Mouse (Mus musculus) forebrain, embryonic 11.5 days (tissue): Measurements from ENCODE around the gene Tbc1d1. TPM values are rescaled to one million over a fixed set of nuclear protein-coding genes. Genes with fewer than 3 reads are reported as not detected.

Experiments used
- ATAC-seq: fragments of 200-750 bp; cut with Nextera tagmentation; replicated peaks from 2 replicates; pipeline ENCODE4 v1.8.0; 2017; ENCODE audit warnings: moderate TSS enrichment; ENCODE audit not compliant: low FRiP score
- DNase-seq: peaks from one replicate; pipeline ENCODE4 v3.0.0-alpha.2; 2017; ENCODE audit warnings: low spot score
- H3K27ac ChIP-seq: fragments of 300-500 bp; sonication (generic); 2 replicates; pipeline ENCODE4 v1.5.1; 2014; ENCODE audit warnings: low read depth, low read length
- H3K27me3 ChIP-seq: fragments of 300-500 bp; sonication (generic); 2 replicates; pipeline ENCODE4 v1.6.1; 2014; ENCODE audit warnings: mild to moderate bottlenecking, low read length, mixed read lengths; ENCODE audit not compliant: control insufficient read depth, insufficient read depth
- H3K36me3 ChIP-seq: fragments of 300-500 bp; sonication (generic); 2 replicates; pipeline ENCODE4 v1.6.1; 2014; ENCODE audit warnings: mild to moderate bottlenecking, low read length, moderate library complexity, mixed read lengths; ENCODE audit not compliant: control insufficient read depth, insufficient read depth
- H3K4me1 ChIP-seq: fragments of 300-500 bp; sonication (generic); replicated peaks from 2 replicates; pipeline ENCODE4 v1.6.1; 2014; ENCODE audit warnings: low read length, mixed read lengths; ENCODE audit not compliant: control insufficient read depth, insufficient read depth
- H3K4me2 ChIP-seq: fragments of 300-500 bp; sonication (generic); 2 replicates; pipeline ENCODE4 v1.6.1; 2014; ENCODE audit warnings: low read depth, mild to moderate bottlenecking, low read length, moderate library complexity, mixed read lengths; ENCODE audit not compliant: severe bottlenecking
- H3K4me3 ChIP-seq: fragments of 300-500 bp; sonication (generic); 2 replicates; pipeline ENCODE4 v1.5.1; 2014; ENCODE audit warnings: low read depth, low read length
- H3K9ac ChIP-seq: fragments of 300-500 bp; sonication (generic); 2 replicates; pipeline ENCODE4 v1.6.1; 2014; ENCODE audit warnings: low read length
- H3K9me3 ChIP-seq: fragments of 300-500 bp; sonication (generic); 2 replicates; pipeline ENCODE4 v1.6.1; 2016; ENCODE audit warnings: low read length, mixed read lengths; ENCODE audit not compliant: control insufficient read depth
- WGBS: fragments of 180-500 bp; shearing (Covaris S2); extraction: QIAGEN DNeasy Blood & Tissue Kit; methylation state at CpG from one replicate; pipeline ENCODE4 v1.1.7; 2014; 5-methylcytosine and 5-hydroxymethylcytosine counted together
- polyA plus RNA-seq: library from polyadenylated mRNA; unstranded; fragments of >200 nt; fragmentation: Nextera tagmentation; extraction: Ambion mirVana; gene quantifications from 2 replicates; pipeline ENCODE4 v1.2.1, GENCODE M21; 2014

Gene Tbc1d1
- polyA plus RNA-seq, 1 experiment from 2014 or later = 27.9 TPM

DNA sequence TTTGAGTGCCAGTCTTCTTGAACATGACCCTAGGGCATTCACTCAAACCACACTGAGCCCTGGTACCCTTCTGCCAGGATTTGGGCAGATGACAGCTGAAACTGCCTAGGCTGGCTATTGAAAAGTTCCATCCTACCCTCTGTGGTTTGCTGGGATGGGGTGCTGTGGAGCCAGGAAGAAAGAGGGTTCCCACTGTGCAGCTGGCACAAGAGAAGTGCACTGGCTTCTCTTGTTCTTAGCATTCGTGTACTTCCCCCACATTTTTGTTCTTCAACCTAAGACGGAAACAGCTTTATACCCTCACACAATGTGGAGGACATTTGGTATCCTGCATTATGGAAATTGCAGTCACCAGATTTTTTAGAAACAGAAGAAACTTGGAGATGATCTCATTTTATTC, 9.7 kb downstream of the Tbc1d1 start:
- Histone ChIP-seq H3K4me2 (no peak overlapping the region), H3K9me3 (no peaks in the 10 kb centered on the region), H3K4me3 (no peak overlapping the region), H3K4me1 (no peaks in the 10 kb centered on the region), H3K36me3 (no peaks in the 10 kb centered on the region), H3K27me3 (no peaks in the 10 kb centered on the region; the same call in 1 of the 2 replicates), H3K9ac (no peak overlapping the region), H3K27ac (no peak overlapping the region)
- 52% methylated on average over 2 of the region's 2 CpGs for WGBS
- ATAC-seq = no peak
- DNase-seq = no peak

DNA sequence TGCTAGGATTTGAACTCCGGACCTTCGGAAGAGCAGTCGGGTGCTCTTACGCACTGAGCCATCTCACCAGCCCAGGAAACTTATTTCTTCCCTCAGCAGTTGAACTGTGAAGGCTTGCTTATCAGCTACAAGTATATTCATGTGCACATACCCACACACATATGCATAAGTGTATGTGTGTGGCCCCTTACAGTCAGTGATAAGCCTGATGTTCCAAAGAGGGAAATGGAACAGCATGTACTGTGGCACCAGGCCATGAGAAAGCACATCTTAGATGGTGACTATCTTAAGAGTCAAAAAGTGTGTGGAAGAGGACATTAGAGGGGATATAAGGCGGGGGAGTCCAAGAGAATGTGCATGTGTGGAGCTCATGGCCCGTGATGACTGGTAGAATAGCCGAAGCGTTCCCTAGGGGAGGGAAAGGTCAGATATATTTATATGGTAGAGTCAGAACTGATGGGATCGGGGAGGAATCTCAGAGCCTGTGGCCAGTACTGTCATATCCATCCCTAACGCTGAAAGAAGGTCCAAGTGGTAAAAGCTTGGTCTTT, 13.0 kb downstream of the Tbc1d1 start:
- no peaks in the 10 kb centered on the region for H3K36me3 ChIP-seq
- H3K9ac ChIP-seq = no peak overlapping the region
- ATAC-seq = no peak
- WGBS = 94% methylated on average over 10 of the region's 10 CpGs
- H3K27ac ChIP-seq = no peak overlapping the region
- no peaks in the 10 kb centered on the region for H3K4me1 ChIP-seq
- DNase-seq = no peak
- no peak overlapping the region for H3K4me3 ChIP-seq
- no peaks in the 10 kb centered on the region for H3K27me3 ChIP-seq
- H3K4me2 ChIP-seq = no peak overlapping the region
- no peaks in the 10 kb centered on the region for H3K9me3 ChIP-seq

DNA sequence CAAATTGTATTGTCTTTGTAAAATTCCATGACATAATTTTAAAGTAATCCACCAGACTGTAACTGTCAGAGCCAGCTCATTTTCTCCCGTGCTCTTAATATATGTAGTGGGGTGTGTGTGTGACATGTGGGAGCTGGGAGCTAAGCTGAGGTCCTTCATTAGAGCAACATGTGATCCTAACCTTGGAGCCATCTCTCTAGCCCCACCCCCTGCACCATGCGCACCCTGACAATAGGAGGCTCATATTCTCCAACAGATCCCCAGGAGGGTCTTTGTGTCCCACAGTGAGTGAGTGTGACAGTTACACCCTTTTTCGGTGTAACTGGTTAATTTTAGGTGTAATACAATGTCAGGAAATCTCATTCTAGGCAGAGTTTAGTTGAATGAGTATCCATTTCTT, 16.8 kb downstream of the Tbc1d1 start:
- ATAC-seq (no peak), DNase-seq (no peak)
- no peaks in the 10 kb centered on the region for H3K27me3 ChIP-seq
- H3K9ac ChIP-seq = no peak overlapping the region
- no peaks in the 10 kb centered on the region for H3K9me3 ChIP-seq
- H3K27ac ChIP-seq = no peak overlapping the region
- no peak overlapping the region for H3K4me3 ChIP-seq
- H3K4me2 ChIP-seq = no peak overlapping the region
- H3K4me1 ChIP-seq = no peaks in the 10 kb centered on the region
- H3K36me3 ChIP-seq = no peaks in the 10 kb centered on the region
- WGBS = 86% methylated on average over 3 of the region's 3 CpGs

DNA sequence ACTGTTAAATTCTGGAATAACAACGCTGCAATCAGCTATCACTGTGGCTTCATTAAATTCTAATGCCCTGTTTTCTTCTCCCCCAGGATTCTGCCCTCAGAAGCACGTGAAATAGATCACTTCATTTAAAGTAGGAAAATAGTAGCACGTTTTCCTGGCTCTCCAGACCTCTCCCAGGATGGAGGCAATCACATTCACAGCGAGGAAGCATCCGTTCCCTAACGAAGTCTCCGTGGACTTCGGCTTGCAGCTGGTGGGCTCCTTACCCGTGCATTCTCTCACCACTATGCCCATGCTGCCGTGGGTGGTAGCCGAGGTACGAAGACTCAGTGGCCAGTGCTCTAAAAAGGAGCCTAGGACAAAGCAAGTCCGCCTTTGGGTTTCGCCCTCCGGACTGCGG, 17.2 kb downstream of the Tbc1d1 start:
- H3K27ac ChIP-seq = no peak overlapping the region
- DNase-seq = no peak
- no peaks in the 10 kb centered on the region for H3K9me3 ChIP-seq
- 77% methylated on average over 16 of the region's 16 CpGs for WGBS
- H3K4me2 ChIP-seq = no peak overlapping the region
- no peak overlapping the region for H3K4me3 ChIP-seq
- no peak for ATAC-seq
- H3K4me1 ChIP-seq = no peaks in the 10 kb centered on the region
- H3K27me3 ChIP-seq = no peaks in the 10 kb centered on the region
- H3K9ac ChIP-seq = no peak overlapping the region
- no peaks in the 10 kb centered on the region for H3K36me3 ChIP-seq

DNA sequence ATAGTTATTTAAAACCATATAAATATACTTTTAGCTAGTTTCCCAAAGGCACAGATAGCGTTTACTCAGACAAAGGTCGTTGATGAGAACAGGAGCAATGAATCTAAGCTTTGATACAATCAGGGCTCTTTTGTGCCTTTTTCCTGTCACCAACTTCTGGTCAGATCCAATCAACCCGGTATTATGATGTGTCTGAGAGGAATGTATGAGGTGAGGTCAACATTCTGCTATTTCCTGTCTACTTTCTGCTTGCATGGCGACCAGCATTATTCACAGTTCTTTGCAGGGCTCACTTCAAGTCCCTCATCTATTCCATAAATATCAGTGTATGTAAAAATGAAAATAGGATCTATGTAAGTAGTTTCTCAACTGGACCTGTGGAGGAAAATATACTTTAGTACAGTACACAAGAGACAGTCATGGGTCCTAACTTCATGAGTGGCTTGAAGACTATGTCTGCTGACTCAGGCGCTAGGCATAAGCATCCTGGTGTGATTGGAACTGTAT, 18.4 kb downstream of the Tbc1d1 start:
- WGBS = 75% methylated on average over 5 of the region's 5 CpGs
- H3K4me3 ChIP-seq = no peak overlapping the region
- no peaks in the 10 kb centered on the region for H3K27me3 ChIP-seq
- ATAC-seq (no peak), DNase-seq (no peak)
- no peak overlapping the region for H3K4me2 ChIP-seq
- H3K4me1 ChIP-seq = no peaks in the 10 kb centered on the region
- no peaks in the 10 kb centered on the region for H3K36me3 ChIP-seq
- no peaks in the 10 kb centered on the region for H3K9me3 ChIP-seq
- H3K9ac ChIP-seq = no peak overlapping the region
- H3K27ac ChIP-seq = no peak overlapping the region

DNA sequence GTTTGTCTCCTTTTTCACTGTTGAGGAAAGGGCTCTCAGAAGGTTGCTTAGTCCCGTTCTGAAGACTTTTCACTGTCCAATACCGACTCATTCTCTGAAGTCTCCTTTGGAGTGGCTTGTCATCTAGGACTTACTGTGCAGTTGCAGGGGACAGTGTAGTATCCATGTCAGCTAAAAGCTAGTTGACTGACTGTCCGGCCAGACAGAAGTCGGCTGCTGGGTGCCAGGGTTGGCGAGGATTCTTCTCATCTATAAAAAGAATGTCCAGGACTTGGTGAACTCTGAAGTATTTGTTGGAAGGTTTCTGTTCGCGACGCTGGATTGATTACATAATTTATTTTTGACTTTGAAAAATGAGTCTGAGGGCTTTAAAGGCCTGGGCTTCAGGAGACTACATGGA, 24.4 kb downstream of the Tbc1d1 start:
- H3K27me3 ChIP-seq = no peaks in the 10 kb centered on the region
- H3K36me3 ChIP-seq = no peaks in the 10 kb centered on the region
- ATAC-seq (no peak), DNase-seq (no peak)
- H3K9ac ChIP-seq = no peak overlapping the region
- 92% methylated on average over 8 of the region's 8 CpGs for WGBS
- no peak overlapping the region for H3K27ac ChIP-seq
- no peak overlapping the region for H3K4me2 ChIP-seq
- no peak overlapping the region for H3K4me3 ChIP-seq
- no peaks in the 10 kb centered on the region for H3K9me3 ChIP-seq
- no peaks in the 10 kb centered on the region for H3K4me1 ChIP-seq

DNA sequence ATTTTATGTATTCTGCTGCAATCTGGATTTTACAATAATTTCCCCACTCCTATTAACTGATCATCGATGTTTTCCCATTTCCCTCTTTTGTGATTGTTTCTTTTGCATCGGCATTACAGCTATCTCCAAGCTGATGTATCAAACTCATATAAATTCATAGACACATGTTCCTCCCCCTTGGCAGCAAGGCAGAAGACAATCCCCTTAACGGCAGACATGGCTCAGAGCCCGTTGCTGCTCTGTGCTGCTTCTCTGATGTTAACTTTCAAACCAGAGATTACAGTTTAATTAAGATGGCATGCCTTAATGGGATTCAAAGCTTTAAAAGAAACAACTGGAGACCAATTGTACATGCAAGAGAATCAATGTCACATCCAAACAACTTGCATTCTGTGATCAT, 27.6 kb downstream of the Tbc1d1 start:
- Histone ChIP-seq H3K27ac (no peak overlapping the region), H3K4me1 (no peaks in the 10 kb centered on the region), H3K9ac (no peak overlapping the region), H3K27me3 (no peaks in the 10 kb centered on the region), H3K4me3 (no peak overlapping the region), H3K9me3 (no peaks in the 10 kb centered on the region), H3K36me3 (no peaks in the 10 kb centered on the region), H3K4me2 (no peak overlapping the region)
- DNase-seq = no peak
- ATAC-seq = no peak
- 74% methylated on average over 4 of the region's 4 CpGs for WGBS

DNA sequence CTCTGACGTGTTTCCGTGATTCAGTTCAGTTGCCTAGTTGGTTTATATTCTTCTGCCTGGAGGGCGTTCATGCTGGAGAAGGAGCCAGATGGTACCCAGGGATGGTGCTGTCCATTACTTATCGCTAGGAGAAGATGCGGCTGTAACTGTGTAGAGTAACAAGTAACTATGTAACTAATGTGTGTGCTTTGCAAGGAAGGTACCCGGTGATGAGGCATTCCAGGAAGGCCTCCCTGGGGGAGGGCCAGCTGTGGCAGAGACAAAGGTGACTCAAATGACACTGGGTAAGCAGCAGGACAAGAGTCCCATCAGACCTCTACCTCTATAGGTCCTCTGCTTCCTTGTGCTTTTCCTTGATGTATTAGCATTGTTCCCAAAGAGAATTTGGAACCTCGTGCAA, 29.2 kb downstream of the Tbc1d1 start:
- DNase-seq (no peak), ATAC-seq (no peak)
- H3K4me2 ChIP-seq = no peak overlapping the region
- H3K27me3 ChIP-seq = no peaks in the 10 kb centered on the region
- H3K4me3 ChIP-seq = no peak overlapping the region
- H3K36me3 ChIP-seq = no peaks in the 10 kb centered on the region
- H3K4me1 ChIP-seq = no peaks in the 10 kb centered on the region
- WGBS = 76% methylated on average over 7 of the region's 7 CpGs
- no peaks in the 10 kb centered on the region for H3K9me3 ChIP-seq
- no peak overlapping the region for H3K27ac ChIP-seq
- H3K9ac ChIP-seq = no peak overlapping the region

DNA sequence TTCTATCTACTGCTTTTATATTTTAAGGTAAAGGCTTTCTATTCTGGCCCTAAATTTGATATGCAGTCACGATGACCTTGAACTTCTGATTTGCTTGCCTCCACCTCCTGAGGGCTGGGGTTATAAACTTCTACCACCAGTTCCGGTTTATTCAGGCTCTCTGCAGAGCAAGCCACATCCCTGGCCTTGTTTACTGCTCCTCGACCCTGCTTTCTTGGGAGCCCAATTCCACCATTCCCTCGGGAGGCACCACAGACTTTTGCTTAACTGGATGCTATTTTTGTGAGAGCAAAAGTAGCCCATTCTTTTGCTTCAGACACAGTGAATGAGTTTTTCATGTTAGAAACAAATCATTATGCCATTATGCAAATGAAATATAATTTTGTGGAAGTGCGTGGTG, 30.5 kb downstream of the Tbc1d1 start:
- no peak for DNase-seq
- H3K9ac ChIP-seq = no peak overlapping the region
- ATAC-seq = no peak
- no peak overlapping the region for H3K4me2 ChIP-seq
- H3K36me3 ChIP-seq = no peaks in the 10 kb centered on the region
- H3K4me3 ChIP-seq = no peak overlapping the region
- H3K4me1 ChIP-seq = no peaks in the 10 kb centered on the region
- WGBS = 83% methylated on average over 5 of the region's 5 CpGs
- no peak overlapping the region for H3K27ac ChIP-seq
- no peaks in the 10 kb centered on the region for H3K27me3 ChIP-seq
- no peaks in the 10 kb centered on the region for H3K9me3 ChIP-seq
